Mouse (Mus musculus) T-helper 17 cell (primary cell): ENCODE results near the gene Pafah1b2.

Source experiments
- in situ Hi-C, 2 experiments: fragments of 300-600 bp; cut with MboI, MseI; formaldehyde crosslinking; loops; 1 replicate in 1 of 2; 2 replicates in 1 of 2; pipeline ENCODE4 v1.15.1; 2025; ENCODE audit warnings: high pct_unique_total_duplicates in 2 of 2

Pafah1b2 gene

GRCm38 (mm10) chr9:46026058-46026849, 13.8 kb upstream of the Pafah1b2 start:
- in situ Hi-C loops, result no loop called here

- in situ Hi-C loops, result no loop called here
Observed at GRCm38 (mm10) chr9:46023591-46023990, 11.1 kb upstream of the Pafah1b2 start.

- in situ Hi-C loops, result loop anchor here in 1 of 2 experiments (10.0 kb wide), 1 partner anchor 65 kb away; no protein-coding TSS in a partner anchor
Observed at GRCm38 (mm10) chr9:46019975-46020374, 7.5 kb upstream of the Pafah1b2 start.

- in situ Hi-C loops, result loop anchor here in 1 of 2 experiments (10.0 kb wide), 1 partner anchor 66 kb away; no protein-coding TSS in a partner anchor
Observed at GRCm38 (mm10) chr9:46018316-46018715, 5.8 kb upstream of the Pafah1b2 start.

- in situ Hi-C loops, result loop anchor here in 1 of 2 experiments (10.0 kb wide), 1 partner anchor 68 kb away; no protein-coding TSS in a partner anchor
Observed at GRCm38 (mm10) chr9:46016417-46016816, 3.9 kb upstream of the Pafah1b2 start.

GRCm38 (mm10) chr9:46015831-46016230, 3.3 kb upstream of the Pafah1b2 start:
- in situ Hi-C loops, result loop anchor here in 1 of 2 experiments (10.0 kb wide), 1 partner anchor 69 kb away; no protein-coding TSS in a partner anchor

GRCm38 (mm10) chr9:46015081-46015551, 2.6 kb upstream of the Pafah1b2 start:
- in situ Hi-C loops, result loop anchor here in 1 of 2 experiments (10.0 kb wide), 1 partner anchor 70 kb away; no protein-coding TSS in a partner anchor

- in situ Hi-C loops, result loop anchor here in 1 of 2 experiments (10.0 kb wide), 1 partner anchor 71 kb away; no protein-coding TSS in a partner anchor
Observed at GRCm38 (mm10) chr9:46014251-46014681, 1.8 kb upstream of the Pafah1b2 start.

GRCm38 (mm10) chr9:46013616-46014015, 1.1 kb upstream of the Pafah1b2 start:
- in situ Hi-C loops, result loop anchor here in 1 of 2 experiments (10.0 kb wide), 1 partner anchor 71 kb away; no protein-coding TSS in a partner anchor

- in situ Hi-C loops, result loop anchor here in 1 of 2 experiments (10.0 kb wide), 1 partner anchor 72 kb away; no protein-coding TSS in a partner anchor
Observed at GRCm38 (mm10) chr9:46013009-46013586, 608 bp upstream of the Pafah1b2 start.

- in situ Hi-C loops, result loop anchor here in 1 of 2 experiments (10.0 kb wide), 1 partner anchor 73 kb away; no protein-coding TSS in a partner anchor
Observed at GRCm38 (mm10) chr9:46011094-46011970, 1.2 kb downstream of the Pafah1b2 start.

GRCm38 (mm10) chr9:46009669-46009983, 2.9 kb downstream of the Pafah1b2 start:
- in situ Hi-C loops, result no loop called here

- in situ Hi-C loops, result no loop called here
Observed at GRCm38 (mm10) chr9:46008931-46009668, 3.4 kb downstream of the Pafah1b2 start.

- in situ Hi-C loops, result no loop called here
Observed at GRCm38 (mm10) chr9:46006224-46006623, 6.3 kb downstream of the Pafah1b2 start.

- in situ Hi-C loops, result no loop called here
Observed at GRCm38 (mm10) chr9:46004529-46004928, 8.0 kb downstream of the Pafah1b2 start.

- in situ Hi-C loops, result no loop called here
Observed at GRCm38 (mm10) chr9:46003729-46004128, 8.8 kb downstream of the Pafah1b2 start.

GRCm38 (mm10) chr9:45999009-45999408, 13.5 kb downstream of the Pafah1b2 start:
- in situ Hi-C loops, result loop anchor here in 1 of 2 experiments (5.0 kb wide), 1 partner anchor 198 kb away; no protein-coding TSS in a partner anchor

GRCm38 (mm10) chr9:45985229-45985567, 27.3 kb downstream of the Pafah1b2 start:
- in situ Hi-C loops, result no loop called here

GRCm38 (mm10) chr9:45984409-45985228, 27.9 kb downstream of the Pafah1b2 start:
- in situ Hi-C loops, result no loop called here
